Mouse (Mus musculus): ENCODE measurements around the gene Actb.

GRCm38 (mm10) chr5:142903470-142904207, 2.9 kb downstream of the Actb start:
- TF ChIP-seq POLR2A (IDR thresholded peaks at IDR 0.05; ENCODE audit: borderline replicate concordance, extremely low read depth, insufficient read depth, insufficient read length, poor library complexity, severe bottlenecking) (no peak), CTCF (IDR thresholded peaks at IDR 0.05; ENCODE audit: borderline replicate concordance, extremely low read depth, insufficient read depth, insufficient read length) (no peak)
